Mouse (Mus musculus): ENCODE results near the gene Fzr1.

Gene Fzr1

GRCm38 (mm10) chr10:81402227-81402765, 24.0 kb upstream of the Fzr1 start:
- DNase-seq (ENCODE audit: low read depth, low spot score) = no peak

- DNase-seq (ENCODE audit: low read depth, low spot score) = peak; percentile 72
Measured at GRCm38 (mm10) chr10:81401521-81402226, 23.4 kb upstream of the Fzr1 start.

GRCm38 (mm10) chr10:81401205-81401520, 22.8 kb upstream of the Fzr1 start:
- DNase-seq (ENCODE audit: low read depth, low spot score) = no peak

GRCm38 (mm10) chr10:81400371-81401204, 22.3 kb upstream of the Fzr1 start:
- DNase-seq (ENCODE audit: low read depth, low spot score) = no peak

- no peak for DNase-seq (ENCODE audit: low read depth, low spot score)
Measured at GRCm38 (mm10) chr10:81399798-81400308, 21.5 kb upstream of the Fzr1 start.

GRCm38 (mm10) chr10:81399296-81399695, 21.0 kb upstream of the Fzr1 start:
- no peak for DNase-seq (ENCODE audit: low read depth, low spot score)

- no peak for DNase-seq (ENCODE audit: low read depth, low spot score)
Measured at GRCm38 (mm10) chr10:81396749-81397148, 18.4 kb upstream of the Fzr1 start.

GRCm38 (mm10) chr10:81395865-81396264, 17.5 kb upstream of the Fzr1 start:
- DNase-seq (ENCODE audit: low read depth, low spot score) = no peak

- DNase-seq (ENCODE audit: low read depth, low spot score) = no peak
Measured at GRCm38 (mm10) chr10:81395127-81395526, 16.8 kb upstream of the Fzr1 start.

GRCm38 (mm10) chr10:81393456-81394063, 15.2 kb upstream of the Fzr1 start:
- no peak for DNase-seq (ENCODE audit: low read depth, low spot score)

- no peak for DNase-seq (ENCODE audit: low read depth, low spot score)
Measured at GRCm38 (mm10) chr10:81392781-81393185, 14.5 kb upstream of the Fzr1 start, which contains the start of gene Smim24. Gene Smim24, plus strand, starts transcription at chr10:81393051.

- no peak for DNase-seq (ENCODE audit: low read depth, low spot score)
Measured at GRCm38 (mm10) chr10:81392270-81392669, 14.0 kb upstream of the Fzr1 start.

- DNase-seq (ENCODE audit: low read depth, low spot score) = no peak
Measured at GRCm38 (mm10) chr10:81390678-81390965, 12.3 kb upstream of the Fzr1 start.

- no peak for DNase-seq (ENCODE audit: low read depth, low spot score)
Measured at GRCm38 (mm10) chr10:81389801-81390677, 11.7 kb upstream of the Fzr1 start.

- DNase-seq (ENCODE audit: low read depth, low spot score) = no peak
Measured at GRCm38 (mm10) chr10:81389373-81389772, 11.1 kb upstream of the Fzr1 start.

GRCm38 (mm10) chr10:81388505-81389055, 10.3 kb upstream of the Fzr1 start, which contains the start of gene Gm48552:
Gene Gm48552, plus strand, starts transcription at chr10:81389005.
- no peak for DNase-seq (ENCODE audit: low read depth, low spot score)

- DNase-seq (ENCODE audit: low read depth, low spot score) = no peak
Measured at GRCm38 (mm10) chr10:81387716-81388115, 9.4 kb upstream of the Fzr1 start.

- no peak for DNase-seq (ENCODE audit: low read depth, low spot score)
Measured at GRCm38 (mm10) chr10:81385603-81386306, 7.4 kb upstream of the Fzr1 start.

- DNase-seq (ENCODE audit: low read depth, low spot score) = no peak
Measured at GRCm38 (mm10) chr10:81384605-81384982, 6.3 kb upstream of the Fzr1 start.
